Mouse (Mus musculus): ENCODE data around the gene Acot11.

DNA sequence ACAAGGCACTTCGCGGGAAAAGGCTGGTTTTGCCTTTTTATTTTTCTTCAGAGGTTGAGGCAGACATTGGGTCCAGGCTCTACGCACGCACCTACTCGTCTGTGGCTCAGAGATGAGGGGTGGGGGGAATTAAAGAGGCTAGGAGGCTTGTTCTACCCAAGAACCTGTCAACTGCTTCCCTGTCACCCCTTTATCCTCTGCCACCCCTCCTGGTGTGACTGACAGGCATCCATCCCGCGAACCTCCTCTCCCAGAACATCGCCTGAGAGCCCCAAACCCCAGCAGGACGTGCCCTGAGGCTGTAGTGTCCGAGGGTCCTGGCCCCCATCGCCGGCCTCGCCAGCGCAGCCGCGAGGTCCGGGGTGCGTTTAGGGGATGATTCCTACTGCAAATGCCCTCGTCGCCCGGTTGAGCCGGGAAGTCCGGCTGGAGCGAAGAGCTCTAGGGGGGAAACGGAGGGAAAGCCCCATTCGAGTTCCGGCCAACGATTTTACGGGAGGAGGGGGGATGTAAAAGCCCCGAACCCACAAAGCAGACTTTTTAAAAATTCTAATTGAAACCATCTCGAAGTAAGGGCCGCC is 34.5 kb upstream of the Acot11 start:
- TF ChIP-seq POLR2A (IDR thresholded peaks at IDR 0.05; ENCODE audit: borderline replicate concordance, low read depth, low read length) (no peak), CTCF (IDR thresholded peaks at IDR 0.05; ENCODE audit: low read depth, low read length) (no peak)

Data from bone marrow macrophage, adult 2 months (primary cell).